Mouse (Mus musculus): ENCODE results near the gene Ralgapa2. TPM values are rescaled to one million over a fixed set of nuclear protein-coding genes. Genes with fewer than 3 reads are reported as not detected.
A peak's percentile ranks its signal among the peaks of the same experiment; 100 is the strongest.

The Ralgapa2 gene
- polyA plus RNA-seq (2015; fragmentation: Nextera tagmentation; extraction: Ambion mirVana), result 8.5 and 9.0 TPM in 2 replicates

- Histone ChIP-seq H3K9me3 (no peaks in the 10 kb centered on the region), H3K9ac (peak within 1 kb of the TSS; percentile 76), H3K4me3 (replicated peaks) (peak within 1 kb of the TSS; percentile 83), H3K27ac (peak within 1 kb of the TSS; percentile 63), H3K36me3 (no peaks in the 10 kb centered on the region), H3K27me3 (replicated peaks) (no peaks in the 10 kb centered on the region), H3K4me2 (peak within 1 kb of the TSS; percentile 85), H3K4me1 (no peaks in the 10 kb centered on the region)
- ATAC-seq (ENCODE audit: insufficient read depth, low FRiP score, low read depth), result peak; percentile 99
- WGBS, result under 1% methylated on average over 48 of the region's 57 CpGs
Measured at GRCm38 (mm10) chr2:146511911-146512580, at the start of gene Ralgapa2. Gene Ralgapa2, minus strand, starts transcription at chr2:146512344.

GRCm38 (mm10) chr2:146561505-146561904, 49.4 kb upstream of the Ralgapa2 start:
- H3K36me3 ChIP-seq, result no peaks in the 10 kb centered on the region
- H3K9me3 ChIP-seq, result no peaks in the 10 kb centered on the region
- H3K9ac ChIP-seq, result no peak overlapping the region
- H3K27me3 ChIP-seq (replicated peaks), result no peaks in the 10 kb centered on the region
- H3K4me2 ChIP-seq, result no peak overlapping the region
- H3K27ac ChIP-seq, result no peak overlapping the region
- ATAC-seq (ENCODE audit: insufficient read depth, low FRiP score, low read depth), result no peak; the same call in 1 of the 2 replicates
- H3K4me1 ChIP-seq, result no peaks in the 10 kb centered on the region
- H3K4me3 ChIP-seq (replicated peaks), result no peak overlapping the region
- 37% methylated on average over 3 of the region's 3 CpGs for WGBS

GRCm38 (mm10) chr2:146560633-146561043, 48.5 kb upstream of the Ralgapa2 start:
- Histone ChIP-seq H3K27ac (no peak overlapping the region), H3K9ac (no peak overlapping the region), H3K4me1 (no peaks in the 10 kb centered on the region), H3K4me2 (no peak overlapping the region), H3K36me3 (no peaks in the 10 kb centered on the region), H3K9me3 (no peaks in the 10 kb centered on the region), H3K4me3 (replicated peaks) (no peak overlapping the region), H3K27me3 (replicated peaks) (no peaks in the 10 kb centered on the region)
- 53% methylated on average over 4 of the region's 4 CpGs for WGBS
- no peak for ATAC-seq (ENCODE audit: insufficient read depth, low FRiP score, low read depth)

- Histone ChIP-seq H3K27me3 (replicated peaks) (no peaks in the 10 kb centered on the region), H3K36me3 (no peaks in the 10 kb centered on the region), H3K4me1 (0 out of 2 replicates have a peak, but pooled peaks cover 4% of the 10 kb centered on the region), H3K9ac (no peak overlapping the region), H3K4me2 (no peak overlapping the region), H3K4me3 (replicated peaks) (no peak overlapping the region), H3K9me3 (no peaks in the 10 kb centered on the region), H3K27ac (no peak overlapping the region)
- no peak for ATAC-seq (ENCODE audit: insufficient read depth, low FRiP score, low read depth)
Measured at GRCm38 (mm10) chr2:146556148-146556547, 44.0 kb upstream of the Ralgapa2 start.

GRCm38 (mm10) chr2:146555351-146555750, 43.2 kb upstream of the Ralgapa2 start:
- Histone ChIP-seq H3K27ac (no peak overlapping the region), H3K4me1 (0 out of 2 replicates have a peak, but pooled peaks cover 4% of the 10 kb centered on the region), H3K36me3 (no peaks in the 10 kb centered on the region), H3K27me3 (replicated peaks) (no peaks in the 10 kb centered on the region), H3K9me3 (no peaks in the 10 kb centered on the region), H3K4me2 (no peak overlapping the region), H3K9ac (no peak overlapping the region), H3K4me3 (replicated peaks) (no peak overlapping the region)
- no peak for ATAC-seq (ENCODE audit: insufficient read depth, low FRiP score, low read depth)
- 61% methylated on average over 5 of the region's 5 CpGs for WGBS

- ATAC-seq (ENCODE audit: insufficient read depth, low FRiP score, low read depth), result no peak
- H3K27ac ChIP-seq, result no peak overlapping the region
- WGBS, result 51% methylated on average over 2 of the region's 2 CpGs
Measured at GRCm38 (mm10) chr2:146553701-146554100, 41.6 kb upstream of the Ralgapa2 start.

GRCm38 (mm10) chr2:146551818-146552217, 39.7 kb upstream of the Ralgapa2 start:
- peaks cover 11% of the 10 kb centered on the region; the same call in 1 of the 2 replicates for H3K4me1 ChIP-seq
- no peak overlapping the region for H3K4me2 ChIP-seq
- 70% methylated on average over 4 of the region's 4 CpGs for WGBS

More at GRCm38 (mm10) chr2:146553701-146554100, 41.6 kb upstream of the Ralgapa2 start:
- H3K36me3 ChIP-seq, result no peaks in the 10 kb centered on the region
- no peaks in the 10 kb centered on the region for H3K27me3 ChIP-seq (replicated peaks)
- no peaks in the 10 kb centered on the region for H3K9me3 ChIP-seq
- H3K9ac ChIP-seq, result no peak overlapping the region
- H3K4me3 ChIP-seq (replicated peaks), result no peak overlapping the region
- peaks cover 11% of the 10 kb centered on the region; the same call in 1 of the 2 replicates for H3K4me1 ChIP-seq
- H3K4me2 ChIP-seq, result no peak overlapping the region

GRCm38 (mm10) chr2:146549111-146549776, 37.1 kb upstream of the Ralgapa2 start:
- Histone ChIP-seq H3K4me2 (no peak overlapping the region), H3K4me1 (peaks cover 11% of the 10 kb centered on the region; the same call in 1 of the 2 replicates), H3K9ac (no peak overlapping the region), H3K27me3 (replicated peaks) (no peaks in the 10 kb centered on the region), H3K36me3 (no peaks in the 10 kb centered on the region), H3K27ac (no peak overlapping the region; the same call in 1 of the 2 replicates), H3K4me3 (replicated peaks) (no peak overlapping the region), H3K9me3 (no peaks in the 10 kb centered on the region)
- 32% methylated on average over 6 of the region's 6 CpGs for WGBS
- ATAC-seq (ENCODE audit: insufficient read depth, low FRiP score, low read depth), result no peak

More at GRCm38 (mm10) chr2:146551818-146552217, 39.7 kb upstream of the Ralgapa2 start:
- no peaks in the 10 kb centered on the region for H3K36me3 ChIP-seq
- H3K27ac ChIP-seq, result no peak overlapping the region
- H3K9me3 ChIP-seq, result no peaks in the 10 kb centered on the region
- H3K27me3 ChIP-seq (replicated peaks), result no peaks in the 10 kb centered on the region
- ATAC-seq (ENCODE audit: insufficient read depth, low FRiP score, low read depth), result no peak
- H3K4me3 ChIP-seq (replicated peaks), result no peak overlapping the region
- no peak overlapping the region for H3K9ac ChIP-seq

- no peak overlapping the region for H3K27ac ChIP-seq
- no peak for ATAC-seq (ENCODE audit: insufficient read depth, low FRiP score, low read depth)
- no peaks in the 10 kb centered on the region for H3K36me3 ChIP-seq
- peaks cover 4% of the 10 kb centered on the region; the same call in 1 of the 2 replicates for H3K4me1 ChIP-seq
- 48% methylated on average over 1 of the region's 1 CpGs for WGBS
- H3K9me3 ChIP-seq, result no peaks in the 10 kb centered on the region
- no peak overlapping the region for H3K4me3 ChIP-seq (replicated peaks)
- no peaks in the 10 kb centered on the region for H3K27me3 ChIP-seq (replicated peaks)
- no peak overlapping the region for H3K9ac ChIP-seq
- no peak overlapping the region for H3K4me2 ChIP-seq
Measured at GRCm38 (mm10) chr2:146544155-146544814, 32.1 kb upstream of the Ralgapa2 start.

- Histone ChIP-seq H3K27ac (peak overlapping the region; percentile 51; the same call in 1 of the 2 replicates), H3K27me3 (replicated peaks) (no peaks in the 10 kb centered on the region), H3K4me2 (no peak overlapping the region), H3K4me3 (replicated peaks) (no peak overlapping the region), H3K9ac (no peak overlapping the region), H3K9me3 (no peaks in the 10 kb centered on the region), H3K4me1 (no peaks in the 10 kb centered on the region), H3K36me3 (no peaks in the 10 kb centered on the region)
- ATAC-seq (ENCODE audit: insufficient read depth, low FRiP score, low read depth), result peak; percentile 51; the same call in 1 of the 2 replicates
- WGBS, result 60% methylated on average over 8 of the region's 8 CpGs
Measured at GRCm38 (mm10) chr2:146533118-146533949, 21.2 kb upstream of the Ralgapa2 start.

- H3K27me3 ChIP-seq (replicated peaks), result no peaks in the 10 kb centered on the region
- H3K9me3 ChIP-seq, result no peaks in the 10 kb centered on the region
- H3K4me2 ChIP-seq, result no peak overlapping the region
- H3K4me1 ChIP-seq, result no peaks in the 10 kb centered on the region
- WGBS, result 83% methylated on average over 3 of the region's 3 CpGs
- no peaks in the 10 kb centered on the region for H3K36me3 ChIP-seq
- no peak for ATAC-seq (ENCODE audit: insufficient read depth, low FRiP score, low read depth)
- H3K27ac ChIP-seq, result peak overlapping the region; percentile 51; the same call in 1 of the 2 replicates
- H3K9ac ChIP-seq, result no peak overlapping the region
- H3K4me3 ChIP-seq (replicated peaks), result no peak overlapping the region
Measured at GRCm38 (mm10) chr2:146532493-146532892, 20.3 kb upstream of the Ralgapa2 start.
